Mouse (Mus musculus) small intestine, adult 2 months (tissue): ENCODE data around the gene Drg1. TPM values are rescaled to one million over a fixed set of nuclear protein-coding genes. Genes with fewer than 3 reads are reported as not detected.

Experiments used
- H3K27ac ChIP-seq: fragments of 200-500 bp; 2 replicates; pipeline ENCODE4 v1.5.1; 2012; ENCODE audit warnings: low read depth, low read length, control low read depth, inconsistent platforms; ENCODE audit not compliant: insufficient read depth
- H3K27me3 ChIP-seq: fragments of 200-500 bp; 2 replicates; pipeline ENCODE4 v1.6.1; 2012; ENCODE audit warnings: mild to moderate bottlenecking, moderate library complexity, low read length, inconsistent platforms; ENCODE audit not compliant: control insufficient read depth, insufficient read depth
- H3K36me3 ChIP-seq: fragments of 200-500 bp; 2 replicates; pipeline ENCODE4 v1.6.1; 2012; ENCODE audit warnings: mild to moderate bottlenecking, low read length, control low read depth, inconsistent platforms; ENCODE audit not compliant: control insufficient read depth, insufficient read depth
- H3K4me1 ChIP-seq: fragments of 200-500 bp; 2 replicates; pipeline ENCODE4 v1.6.1; 2012; ENCODE audit warnings: low read length, inconsistent platforms, mixed read lengths; ENCODE audit not compliant: control insufficient read depth, insufficient read depth, insufficient read length
- H3K4me3 ChIP-seq: fragments of 200-500 bp; 2 replicates; pipeline ENCODE4 v1.5.1; 2012; ENCODE audit warnings: low read depth, mild to moderate bottlenecking, control low read depth, inconsistent platforms, low read length, moderate library complexity
- CTCF ChIP-seq: fragments of 200-500 bp; IDR thresholded peaks from 2 replicates; pipeline ENCODE4 v1.5.1; 2012; ENCODE audit warnings: low read depth, mild to moderate bottlenecking, control low read depth, inconsistent platforms, low read length, moderate library complexity, mixed read lengths; ENCODE audit not compliant: insufficient replicate concordance, insufficient read length; ENCODE audit errors: extremely low read depth
- POLR2A ChIP-seq: fragments of 200-500 bp; IDR thresholded peaks from 2 replicates; pipeline ENCODE4 v1.6.1; 2012; ENCODE audit warnings: low read depth, mild to moderate bottlenecking, control low read depth, inconsistent platforms, low read length, moderate library complexity
- WGBS: fragments of 180-500 bp; shearing (Covaris S2); methylation state at CpG from one replicate; pipeline ENCODE4 v1.1.7; 2018; 5-methylcytosine and 5-hydroxymethylcytosine counted together
- polyA plus RNA-seq: library from polyadenylated mRNA; depleted of rRNA; stranded (reverse); fragments of >200 nt; gene quantifications from 2 replicates; pipeline ENCODE4 v1.2.3, GENCODE M21; 2012

Drg1 gene
- polyA plus RNA-seq, 1 experiment: 9.6 TPM

DNA sequence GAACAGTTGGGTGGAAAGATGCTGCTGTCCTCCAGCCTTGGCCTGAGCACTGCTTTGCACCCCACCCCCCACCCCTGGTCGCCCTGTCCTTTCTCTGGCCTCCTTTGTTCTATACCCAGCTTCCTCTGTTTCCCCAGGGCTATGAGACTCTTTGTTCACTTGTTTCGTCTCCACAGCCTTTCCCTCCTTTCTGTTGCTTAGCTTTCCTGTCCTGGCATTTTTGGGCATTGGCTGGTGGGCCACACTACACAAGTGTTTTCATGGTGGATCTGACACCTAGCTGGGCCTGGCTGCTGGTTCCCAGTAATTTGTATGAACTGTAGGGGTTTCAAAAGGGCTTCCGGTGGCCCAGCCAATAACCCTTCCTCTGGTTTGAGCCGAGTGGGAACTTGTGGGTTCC lies 27.1 kb upstream of the Drg1 start:
- H3K4me1 ChIP-seq: peaks cover 11% of the 10 kb centered on the region
- H3K36me3 ChIP-seq: peaks cover 9% of the 10 kb centered on the region; the same call in 1 of the 2 replicates
- WGBS: 75% methylated on average over 4 of the region's 4 CpGs
- H3K27me3 ChIP-seq: no peaks in the 10 kb centered on the region
- no peak overlapping the region for H3K4me3 ChIP-seq
- no peak overlapping the region for H3K27ac ChIP-seq
- no peak for TF ChIP-seq POLR2A
- TF ChIP-seq CTCF: no peak

DNA sequence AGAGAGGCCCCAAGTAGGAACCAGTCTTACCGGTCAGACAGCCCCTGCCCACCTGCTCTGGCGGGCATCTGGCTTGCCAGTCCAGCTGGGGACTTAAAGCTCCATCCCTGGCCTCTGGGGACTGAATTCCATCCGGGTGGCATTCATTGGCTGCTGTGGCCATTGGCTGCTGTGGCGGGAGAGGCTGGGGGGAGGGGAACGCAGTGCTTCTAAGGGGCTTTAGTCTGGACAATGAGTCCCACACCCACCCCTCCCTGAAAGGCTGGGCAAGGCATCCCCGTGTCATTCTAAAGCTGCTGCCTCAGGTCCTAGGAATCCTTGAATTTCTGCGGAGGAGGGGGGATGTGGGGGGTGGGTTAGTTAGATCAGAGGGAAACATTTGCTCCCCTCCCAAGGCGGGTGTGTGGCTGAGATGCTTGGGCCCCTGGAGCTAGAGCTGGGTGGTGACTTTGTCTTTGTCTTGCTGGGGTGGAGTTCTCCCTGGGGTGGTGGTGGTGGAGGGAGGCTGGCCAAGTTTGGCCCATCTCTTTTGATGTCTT lies 26.6 kb upstream of the Drg1 start:
- WGBS: 16% methylated on average over 8 of the region's 8 CpGs
- Histone ChIP-seq H3K27ac (no peak overlapping the region), H3K36me3 (peaks cover 6% of the 10 kb centered on the region; the same call in 1 of the 2 replicates), H3K27me3 (no peaks in the 10 kb centered on the region), H3K4me1 (peaks cover 11% of the 10 kb centered on the region), H3K4me3 (peak overlapping the region; percentile 91)
- TF ChIP-seq POLR2A (no peak), CTCF (no peak)

DNA sequence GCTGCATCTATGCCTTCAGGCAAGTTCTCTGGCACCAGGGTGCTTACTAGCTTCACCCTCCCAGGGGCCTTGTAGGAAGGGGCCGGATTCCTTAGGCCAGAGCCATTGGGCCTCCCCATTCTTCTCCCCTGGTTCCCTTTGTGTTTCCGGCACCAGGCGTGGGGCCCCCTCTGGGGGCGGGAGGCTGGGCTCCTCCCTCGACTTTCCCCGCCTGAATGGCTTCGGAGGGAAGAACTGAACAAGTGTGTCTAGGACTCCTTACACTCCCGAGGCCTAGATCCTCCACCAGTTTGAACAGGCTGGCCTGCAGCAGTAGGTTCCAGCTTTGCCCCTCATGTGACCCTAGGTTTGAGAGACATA lies 25.8 kb upstream of the Drg1 start:
- peaks cover 6% of the 10 kb centered on the region; the same call in 1 of the 2 replicates for H3K36me3 ChIP-seq
- TF ChIP-seq POLR2A (no peak), CTCF (no peak)
- H3K27me3 ChIP-seq: no peaks in the 10 kb centered on the region
- H3K4me1 ChIP-seq: peaks cover 11% of the 10 kb centered on the region
- peak overlapping the region; percentile 91 for H3K4me3 ChIP-seq
- 2% methylated on average over 8 of the region's 8 CpGs for WGBS
- H3K27ac ChIP-seq: no peak overlapping the region

DNA sequence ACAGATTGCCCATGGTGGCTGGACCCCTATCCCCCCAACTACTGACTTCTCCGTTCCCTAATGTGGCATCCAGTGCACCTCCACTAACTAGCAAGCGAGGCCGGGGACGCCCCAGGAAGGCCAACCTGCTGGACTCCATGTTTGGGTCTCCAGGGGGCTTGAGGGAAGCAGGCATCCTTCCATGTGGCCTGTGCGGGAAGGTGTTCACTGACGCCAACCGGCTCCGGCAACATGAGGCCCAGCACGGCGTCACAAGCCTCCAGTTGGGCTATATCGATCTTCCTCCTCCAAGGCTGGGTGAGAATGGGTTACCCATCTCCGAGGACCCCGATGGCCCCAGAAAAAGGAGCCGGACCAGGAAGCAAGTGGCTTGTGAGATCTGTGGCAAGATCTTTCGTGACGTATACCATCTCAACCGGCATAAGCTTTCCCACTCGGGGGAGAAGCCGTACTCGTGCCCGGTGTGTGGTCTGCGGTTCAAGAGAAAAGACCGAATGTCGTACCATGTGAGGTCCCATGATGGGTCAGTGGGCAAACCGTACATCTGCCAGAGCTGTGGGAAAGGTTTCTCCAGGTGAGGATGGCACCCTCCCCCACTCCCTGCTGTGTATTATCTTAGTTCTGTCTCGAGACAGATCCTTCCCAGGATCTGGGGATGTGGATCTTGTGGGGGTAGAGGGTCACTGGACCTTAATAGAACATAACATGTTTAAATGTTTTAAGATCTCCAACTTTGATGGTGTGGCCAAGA lies 25.3 kb upstream of the Drg1 start:
- Histone ChIP-seq H3K4me3 (peak overlapping the region; percentile 91), H3K27ac (peak overlapping the region; percentile 17; the same call in 1 of the 2 replicates), H3K27me3 (no peaks in the 10 kb centered on the region), H3K36me3 (peaks cover 6% of the 10 kb centered on the region; the same call in 1 of the 2 replicates), H3K4me1 (peaks cover 11% of the 10 kb centered on the region)
- 5% methylated on average over 26 of the region's 26 CpGs for WGBS
- TF ChIP-seq CTCF (no peak), POLR2A (no peak)

DNA sequence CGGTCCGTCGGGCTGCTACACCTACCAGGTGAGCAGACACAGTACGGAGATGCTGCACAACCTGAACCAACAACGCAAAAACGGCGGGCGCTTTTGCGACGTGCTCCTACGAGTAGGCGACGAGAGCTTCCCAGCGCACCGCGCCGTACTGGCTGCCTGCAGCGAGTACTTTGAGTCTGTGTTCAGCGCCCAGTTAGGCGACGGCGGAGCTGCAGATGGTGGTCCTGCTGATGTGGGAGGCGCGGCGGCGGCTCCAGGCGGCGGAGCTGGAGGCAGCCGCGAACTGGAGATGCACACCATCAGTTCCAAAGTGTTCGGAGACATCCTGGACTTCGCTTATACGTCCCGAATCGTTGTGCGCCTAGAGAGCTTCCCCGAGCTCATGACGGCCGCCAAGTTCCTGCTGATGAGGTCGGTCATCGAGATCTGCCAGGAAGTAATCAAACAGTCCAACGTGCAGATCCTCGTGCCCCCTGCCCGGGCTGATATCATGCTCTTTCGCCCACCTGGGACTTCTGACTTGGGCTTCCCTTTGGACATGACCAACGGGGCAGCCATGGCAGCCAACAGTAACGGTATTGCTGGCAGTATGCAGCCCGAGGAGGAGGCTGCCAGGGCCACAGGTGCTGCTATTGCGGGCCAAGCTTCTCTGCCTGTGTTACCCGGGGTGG lies 24.6 kb upstream of the Drg1 start:
- H3K27me3 ChIP-seq: no peaks in the 10 kb centered on the region
- peak overlapping the region; percentile 17 for H3K27ac ChIP-seq
- peaks cover 11% of the 10 kb centered on the region for H3K4me1 ChIP-seq
- WGBS: under 1% methylated on average over 50 of the region's 50 CpGs
- TF ChIP-seq CTCF (no peak), POLR2A (no peak; the same call in 1 of the 2 replicates)
- peak overlapping the region; percentile 91 for H3K4me3 ChIP-seq
- H3K36me3 ChIP-seq: peaks cover 4% of the 10 kb centered on the region; the same call in 1 of the 2 replicates

DNA sequence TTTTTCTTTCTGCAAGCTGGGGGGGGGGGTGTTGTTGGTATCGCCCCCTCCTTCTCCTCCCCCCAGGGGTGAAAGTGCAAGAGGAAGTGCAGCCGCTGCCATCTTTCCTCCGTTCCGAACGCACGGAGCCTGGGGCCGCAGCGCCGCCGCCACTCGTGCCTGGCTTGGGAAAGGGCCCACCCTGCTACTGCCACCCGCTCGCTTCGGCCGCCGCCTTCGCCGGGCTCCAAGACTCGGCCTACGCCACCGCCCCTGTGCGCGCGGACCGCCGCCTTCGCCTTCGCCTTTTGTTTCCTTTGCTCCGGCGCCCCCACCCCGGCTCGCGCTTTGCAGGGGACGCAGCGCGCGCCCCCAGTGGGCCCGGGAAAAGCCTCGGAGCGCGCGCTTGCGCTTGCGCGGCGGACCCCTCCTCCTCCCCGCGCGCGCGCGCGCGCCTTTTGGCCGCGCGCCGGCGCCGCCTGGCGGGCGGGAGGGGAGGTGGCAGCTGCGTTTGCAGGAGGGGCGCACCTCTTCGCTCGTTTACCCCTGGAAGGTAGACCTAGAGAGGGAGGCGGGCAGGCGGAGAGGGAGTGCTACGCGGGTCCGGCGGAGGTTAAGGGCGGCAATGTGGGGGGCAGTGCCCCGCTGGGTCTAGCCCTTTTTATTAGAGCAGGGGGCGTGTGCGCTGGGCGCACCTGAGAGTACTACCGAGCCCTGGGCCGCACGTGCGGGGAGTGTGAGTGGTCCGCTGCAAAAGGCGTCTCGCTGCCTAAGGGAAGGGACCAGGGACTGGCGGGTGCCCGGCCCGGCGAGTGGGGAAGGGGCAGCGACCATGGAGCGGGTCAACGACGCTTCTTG lies 23.8 kb upstream of the Drg1 start:
- Histone ChIP-seq H3K36me3 (no peaks in the 10 kb centered on the region; the same call in 1 of the 2 replicates), H3K27ac (peak overlapping the region; percentile 89), H3K4me1 (peaks cover 11% of the 10 kb centered on the region), H3K4me3 (peak overlapping the region; percentile 91), H3K27me3 (no peaks in the 10 kb centered on the region)
- TF ChIP-seq CTCF: peak; percentile 69
- TF ChIP-seq POLR2A: peak; percentile 52
- WGBS: under 1% methylated on average over 91 of the region's 92 CpGs
